Mouse (Mus musculus): Measurements from ENCODE around the gene Olfr1082. TPM values are rescaled to one million over a fixed set of nuclear protein-coding genes. Genes with fewer than 3 reads are reported as not detected.
"Not testable (repeated sequence)": the region's sequence is repeated elsewhere in the genome, so short reads cannot be mapped to it uniquely, and the experiment has no call there.

The Olfr1082 gene
- polyA plus RNA-seq (2014; fragmentation: Nextera tagmentation; extraction: Ambion mirVana): not detected in 2 replicates

GRCm38 (mm10) chr2:86598866-86599265 is at the start of gene Olfr1082:
Gene Olfr1082, minus strand, starts transcription at chr2:86598966.
- WGBS: 45% methylated on average over 1 of the region's 1 CpGs
- not testable (repeated sequence) for H3K36me3 ChIP-seq (ENCODE audit: control insufficient read depth, insufficient read depth, low read length); H3K4me3 ChIP-seq (ENCODE audit: low read depth, low read length); H3K9me3 ChIP-seq (ENCODE audit: control insufficient read depth, low read length); H3K4me2 ChIP-seq (ENCODE audit: low read depth, severe bottlenecking); H3K27ac ChIP-seq (replicated peaks; ENCODE audit: low read depth, low read length); H3K9ac ChIP-seq (ENCODE audit: low read length); H3K27me3 ChIP-seq (ENCODE audit: control insufficient read depth, insufficient read depth, low read length); DNase-seq (ENCODE audit: low spot score); H3K4me1 ChIP-seq (ENCODE audit: control insufficient read depth, insufficient read depth, low read length); ATAC-seq (ENCODE audit: insufficient number of reproducible peaks, low FRiP score, low TSS enrichment, low read depth)

- not testable (repeated sequence) for H3K4me2 ChIP-seq (ENCODE audit: low read depth, severe bottlenecking); H3K27me3 ChIP-seq (ENCODE audit: control insufficient read depth, insufficient read depth, low read length); H3K27ac ChIP-seq (replicated peaks; ENCODE audit: low read depth, low read length); H3K36me3 ChIP-seq (ENCODE audit: control insufficient read depth, insufficient read depth, low read length); H3K4me3 ChIP-seq (ENCODE audit: low read depth, low read length); H3K9ac ChIP-seq (ENCODE audit: low read length); ATAC-seq (ENCODE audit: insufficient number of reproducible peaks, low FRiP score, low TSS enrichment, low read depth); H3K4me1 ChIP-seq (ENCODE audit: control insufficient read depth, insufficient read depth, low read length); H3K9me3 ChIP-seq (ENCODE audit: control insufficient read depth, low read length); DNase-seq (ENCODE audit: low spot score)
- WGBS: 89% methylated on average over 1 of the region's 1 CpGs
Measured at GRCm38 (mm10) chr2:86639625-86640024, 40.9 kb upstream of the Olfr1082 start, which contains the start of gene Olfr1084. Gene Olfr1084, minus strand, starts transcription at chr2:86639725.

GRCm38 (mm10) chr2:86558135-86558534 is 40.6 kb downstream of the Olfr1082 start, which contains the start of gene Olfr1080:
Gene Olfr1080, minus strand, starts transcription at chr2:86558235.
- not testable (repeated sequence) for H3K4me3 ChIP-seq (ENCODE audit: low read depth, low read length); H3K9me3 ChIP-seq (ENCODE audit: control insufficient read depth, low read length); H3K27me3 ChIP-seq (ENCODE audit: control insufficient read depth, insufficient read depth, low read length); H3K9ac ChIP-seq (ENCODE audit: low read length); H3K4me2 ChIP-seq (ENCODE audit: low read depth, severe bottlenecking); ATAC-seq (ENCODE audit: insufficient number of reproducible peaks, low FRiP score, low TSS enrichment, low read depth); DNase-seq (ENCODE audit: low spot score); H3K27ac ChIP-seq (replicated peaks; ENCODE audit: low read depth, low read length); H3K36me3 ChIP-seq (ENCODE audit: control insufficient read depth, insufficient read depth, low read length); H3K4me1 ChIP-seq (ENCODE audit: control insufficient read depth, insufficient read depth, low read length)

Other genes with a start within 250 kb of the Olfr1082 start
- not detected in 2 replicates for gene Olfr1055, start 248.7 kb downstream of the Olfr1082 start, polyA plus RNA-seq (2014; fragmentation: Nextera tagmentation; extraction: Ambion mirVana)
- not detected in 2 replicates for gene Olfr1056, start 236.5 kb downstream of the Olfr1082 start, polyA plus RNA-seq (2014; fragmentation: Nextera tagmentation; extraction: Ambion mirVana)
- gene Olfr1057, start 220.6 kb downstream of the Olfr1082 start, polyA plus RNA-seq (2014; fragmentation: Nextera tagmentation; extraction: Ambion mirVana): not detected in 2 replicates
- not detected in 2 replicates for gene Olfr1058, start 210.4 kb downstream of the Olfr1082 start, polyA plus RNA-seq (2014; fragmentation: Nextera tagmentation; extraction: Ambion mirVana)
- not detected in 2 replicates for gene Olfr1061, start 184.9 kb downstream of the Olfr1082 start, polyA plus RNA-seq (2014; fragmentation: Nextera tagmentation; extraction: Ambion mirVana)
- gene Olfr1062, start 172.2 kb downstream of the Olfr1082 start, polyA plus RNA-seq (2014; fragmentation: Nextera tagmentation; extraction: Ambion mirVana): not detected in 2 replicates
- not detected in 2 replicates for gene Olfr1065, start 148.4 kb downstream of the Olfr1082 start, polyA plus RNA-seq (2014; fragmentation: Nextera tagmentation; extraction: Ambion mirVana)
- not detected in 2 replicates for gene Olfr1066, start 142.7 kb downstream of the Olfr1082 start, polyA plus RNA-seq (2014; fragmentation: Nextera tagmentation; extraction: Ambion mirVana)
- gene Olfr228, start 111.6 kb downstream of the Olfr1082 start, polyA plus RNA-seq (2014; fragmentation: Nextera tagmentation; extraction: Ambion mirVana): not detected in 2 replicates
- gene Olfr1076, start 90.5 kb downstream of the Olfr1082 start, polyA plus RNA-seq (2014; fragmentation: Nextera tagmentation; extraction: Ambion mirVana): not detected in 2 replicates
- gene Olfr1079, start 56.5 kb downstream of the Olfr1082 start, polyA plus RNA-seq (2014; fragmentation: Nextera tagmentation; extraction: Ambion mirVana): not detected in 2 replicates
- not detected in 2 replicates for gene Olfr1080, start 40.7 kb downstream of the Olfr1082 start, polyA plus RNA-seq (2014; fragmentation: Nextera tagmentation; extraction: Ambion mirVana)
- not detected in 2 replicates for gene Olfr1084, start 40.8 kb upstream of the Olfr1082 start, polyA plus RNA-seq (2014; fragmentation: Nextera tagmentation; extraction: Ambion mirVana)
- gene Olfr1085, start 63.1 kb upstream of the Olfr1082 start, polyA plus RNA-seq (2014; fragmentation: Nextera tagmentation; extraction: Ambion mirVana): not detected in 2 replicates
- gene Olfr1086, start 81.1 kb upstream of the Olfr1082 start, polyA plus RNA-seq (2014; fragmentation: Nextera tagmentation; extraction: Ambion mirVana): not detected in 2 replicates
- not detected in 2 replicates for gene Olfr1087, start 99.4 kb upstream of the Olfr1082 start, polyA plus RNA-seq (2014; fragmentation: Nextera tagmentation; extraction: Ambion mirVana)
- not detected in 2 replicates for gene Olfr1089, start 134.7 kb upstream of the Olfr1082 start, polyA plus RNA-seq (2014; fragmentation: Nextera tagmentation; extraction: Ambion mirVana)
- not detected in 2 replicates for gene Olfr1090, start 160.0 kb upstream of the Olfr1082 start, polyA plus RNA-seq (2014; fragmentation: Nextera tagmentation; extraction: Ambion mirVana)
- not detected in 2 replicates for gene Olfr1093, start 183.5 kb upstream of the Olfr1082 start, polyA plus RNA-seq (2014; fragmentation: Nextera tagmentation; extraction: Ambion mirVana)
- gene Olfr141, start 211.1 kb upstream of the Olfr1082 start, polyA plus RNA-seq (2014; fragmentation: Nextera tagmentation; extraction: Ambion mirVana): not detected in 2 replicates
- gene Olfr1094, start 225.7 kb upstream of the Olfr1082 start, polyA plus RNA-seq (2014; fragmentation: Nextera tagmentation; extraction: Ambion mirVana): not detected in 2 replicates